Comparison of ENCODE assay signal across 8 mouse cellular contexts in genomic region chr17:56717363-56718058, GRCm38 (mm10). TPM values are rescaled to one million over a fixed set of nuclear protein-coding genes. Genes with fewer than 3 reads are reported as not detected.
A peak's percentile ranks its signal among the peaks of the same experiment; 100 is the strongest.
DNase-seq lines count a peak whose midpoint lies in the region; ATAC-seq and TF ChIP-seq lines count a peak whose summit lies in the region.

Ndufa11 (plus strand) TSS chr17:56717767.
Vmac (minus strand) TSS chr17:56718022.

- no peak for TF ChIP-seq CTCF in liver, embryonic 14.5 days (IDR thresholded peaks at IDR 0.05; ENCODE audit: low read depth)
- no peak for TF ChIP-seq CTCF in stomach, postnatal 0 days (IDR thresholded peaks at IDR 0.05; ENCODE audit: low read depth)

- peak within 1 kb of the TSS; percentile 88 for H3K4me2 ChIP-seq in heart, embryonic 15.5 days
- H3K4me2 ChIP-seq in liver, embryonic 14.5 days (ENCODE audit: low read depth), result peak within 1 kb of the TSS; percentile 86
- peak within 1 kb of the TSS; percentile 72 for H3K4me2 ChIP-seq in neural tube, embryonic 11.5 days (ENCODE audit: low read depth)
- H3K4me2 ChIP-seq in stomach, postnatal 0 days (replicated peaks; ENCODE audit: low read depth), result peak within 1 kb of the TSS; percentile 78

- under 1% methylated on average over 59 of the region's 59 CpGs for WGBS in forebrain, embryonic 10.5 days
- under 1% methylated on average over 59 of the region's 59 CpGs for WGBS in heart, embryonic 15.5 days
- under 1% methylated on average over 59 of the region's 59 CpGs for WGBS in liver, embryonic 14.5 days (ENCODE audit: insufficient replicate concordance)
- under 1% methylated on average over 59 of the region's 59 CpGs for WGBS in neural tube, embryonic 11.5 days
- under 1% methylated on average over 59 of the region's 59 CpGs for WGBS in stomach, postnatal 0 days

- DNase-seq in CD8-positive naive resting alpha-beta T cell, adult 2 months (ENCODE audit: low read depth in 2 of 2, low spot score in 2 of 2), result peak; percentile 87 to 91
- peak; percentile 98 for DNase-seq in c-Kit-positive CD71-negative TER-119-negative erythroid progenitor cells, embryonic 14.5 days (ENCODE audit: low read depth)
- DNase-seq in forebrain, embryonic 10.5 days (ENCODE audit: extremely low spot score, low spot score), result peak; percentile 99
- DNase-seq in kidney, postnatal 25 days, result peak; percentile 98 to 99
- peak; percentile 95 to 96 (median 95) for DNase-seq in liver, embryonic 14.5 days (ENCODE audit: low read depth in 3 of 3, low spot score in 3 of 3)
- DNase-seq in neural tube, embryonic 11.5 days (ENCODE audit: low spot score), result peak; percentile 99
- peak; percentile 97 for DNase-seq in stomach, postnatal 0 days (ENCODE audit: low spot score)

- H3K9me3 ChIP-seq in forebrain, embryonic 10.5 days, result no peaks in the 10 kb centered on the region
- H3K9me3 ChIP-seq in heart, embryonic 15.5 days (replicated peaks), result no peaks in the 10 kb centered on the region
- H3K9me3 ChIP-seq in liver, embryonic 14.5 days (ENCODE audit: control insufficient read depth, low read length), result no peaks in the 10 kb centered on the region
- H3K9me3 ChIP-seq in neural tube, embryonic 11.5 days (ENCODE audit: control insufficient read depth, low read length), result no peaks in the 10 kb centered on the region
- H3K9me3 ChIP-seq in stomach, postnatal 0 days (ENCODE audit: control insufficient read depth, low read length), result no peaks in the 10 kb centered on the region

- no peaks in the 10 kb centered on the region for H3K27me3 ChIP-seq in forebrain, embryonic 10.5 days (ENCODE audit: poor library complexity, severe bottlenecking)
- H3K27me3 ChIP-seq in heart, embryonic 15.5 days, result no peaks in the 10 kb centered on the region
- no peaks in the 10 kb centered on the region for H3K27me3 ChIP-seq in liver, embryonic 14.5 days (ENCODE audit: control insufficient read depth, insufficient read depth, low read length)
- no peaks in the 10 kb centered on the region for H3K27me3 ChIP-seq in neural tube, embryonic 11.5 days (ENCODE audit: control insufficient read depth, insufficient read depth, low read length)
- no peaks in the 10 kb centered on the region for H3K27me3 ChIP-seq in stomach, postnatal 0 days (ENCODE audit: control insufficient read depth, insufficient read depth, low read length)

- peak within 1 kb of the TSS; percentile 81 for H3K4me3 ChIP-seq in forebrain, embryonic 10.5 days
- peak within 1 kb of the TSS; percentile 89 for H3K4me3 ChIP-seq in heart, embryonic 15.5 days
- H3K4me3 ChIP-seq in liver, embryonic 14.5 days (ENCODE audit: insufficient read depth in 1 of 2, low read depth in 2 of 2, low read length in 2 of 2), result peak within 1 kb of the TSS; percentile 67 to 86
- H3K4me3 ChIP-seq in neural tube, embryonic 11.5 days (ENCODE audit: low read depth, low read length), result peak within 1 kb of the TSS; percentile 82
- peak within 1 kb of the TSS; percentile 86 for H3K4me3 ChIP-seq in stomach, postnatal 0 days (ENCODE audit: low read depth, low read length)

- peaks cover 30% of the 10 kb centered on the region for H3K36me3 ChIP-seq in forebrain, embryonic 10.5 days (replicated peaks)
- H3K36me3 ChIP-seq in heart, embryonic 15.5 days, result peaks cover 15% of the 10 kb centered on the region
- H3K36me3 ChIP-seq in liver, embryonic 14.5 days (replicated peaks; ENCODE audit: control insufficient read depth, insufficient read depth, low read depth), result peaks cover 5% of the 10 kb centered on the region
- H3K36me3 ChIP-seq in neural tube, embryonic 11.5 days (ENCODE audit: control insufficient read depth, insufficient read depth, low read length), result peaks cover 2% of the 10 kb centered on the region
- peaks cover 10% of the 10 kb centered on the region; the same call in 1 of the 2 replicates for H3K36me3 ChIP-seq in stomach, postnatal 0 days (ENCODE audit: control insufficient read depth, insufficient read depth, low read length)

- H3K9ac ChIP-seq in heart, embryonic 15.5 days, result peak within 1 kb of the TSS; percentile 94
- H3K9ac ChIP-seq in liver, embryonic 14.5 days (replicated peaks), result peak within 1 kb of the TSS; percentile 80
- H3K9ac ChIP-seq in neural tube, embryonic 11.5 days (ENCODE audit: low read length), result peak within 1 kb of the TSS; percentile 90
- H3K9ac ChIP-seq in stomach, postnatal 0 days (ENCODE audit: low read length), result peak within 1 kb of the TSS; percentile 95

- ATAC-seq in heart, embryonic 15.5 days (replicated peaks; ENCODE audit: insufficient number of reproducible peaks, insufficient read depth, low FRiP score, low read depth), result peak; percentile 74
- peak; percentile 74 for ATAC-seq in liver, embryonic 14.5 days (ENCODE audit: insufficient read depth)
- peak; percentile 78 for ATAC-seq in neural tube, embryonic 11.5 days (ENCODE audit: insufficient read depth, low FRiP score, low TSS enrichment)
- peak; percentile 79 for ATAC-seq in stomach, postnatal 0 days (ENCODE audit: low FRiP score, low TSS enrichment)

- TF ChIP-seq EP300 in liver, embryonic 14.5 days (IDR thresholded peaks at IDR 0.05; ENCODE audit: low read depth), result peak; percentile 78
- TF ChIP-seq EP300 in stomach, postnatal 0 days (optimal IDR thresholded peaks at IDR 0.05), result peak; percentile 99

- peak within 1 kb of the TSS; percentile 93 for H3K27ac ChIP-seq in forebrain, embryonic 10.5 days
- H3K27ac ChIP-seq in heart, embryonic 15.5 days, result peak within 1 kb of the TSS; percentile 86
- peak within 1 kb of the TSS; percentile 83 for H3K27ac ChIP-seq in liver, embryonic 14.5 days
- H3K27ac ChIP-seq in neural tube, embryonic 11.5 days (ENCODE audit: low read depth, low read length), result peak within 1 kb of the TSS; percentile 73
- H3K27ac ChIP-seq in stomach, postnatal 0 days (replicated peaks), result peak within 1 kb of the TSS; percentile 87

- H3K4me1 ChIP-seq in forebrain, embryonic 10.5 days, result peaks cover 42% of the 10 kb centered on the region
- H3K4me1 ChIP-seq in heart, embryonic 15.5 days (replicated peaks), result peaks cover 38% of the 10 kb centered on the region
- peaks cover 5 to 9% of the 10 kb centered on the region in 2 experiments; a peak in 3 of 4 replicates for H3K4me1 ChIP-seq in liver, embryonic 14.5 days (replicated peaks; ENCODE audit: control insufficient read depth in 2 of 2, insufficient read depth in 2 of 2, low read length in 1 of 2)
- H3K4me1 ChIP-seq in neural tube, embryonic 11.5 days (ENCODE audit: control insufficient read depth, insufficient read depth, low read length), result peaks cover 10% of the 10 kb centered on the region; the same call in 1 of the 2 replicates
- H3K4me1 ChIP-seq in stomach, postnatal 0 days (replicated peaks; ENCODE audit: control insufficient read depth, insufficient read depth), result peaks cover 5% of the 10 kb centered on the region; the same call in 1 of the 2 replicates

RNA-seq across cellular contexts. Expression of gene Ndufa11, which starts in this region (rescaled TPM):
- 366 and 374 TPM in 2 replicates for polyA plus RNA-seq in forebrain, embryonic 10.5 days (2016; fragmentation: Nextera tagmentation; extraction: Ambion mirVana)
- 912 and 1,025 TPM in 2 replicates for polyA plus RNA-seq in heart, embryonic 15.5 days (2015; fragmentation: Nextera tagmentation; extraction: Ambion mirVana)
- polyA plus RNA-seq in liver, embryonic 14.5 days (2012; rRNA removed), result 119 and 215 TPM in 2 replicates
- polyA plus RNA-seq in liver, embryonic 14.5 days (2014; fragmentation: Nextera tagmentation; extraction: Ambion mirVana), result 276 and 284 TPM in 2 replicates
- 403 and 406 TPM in 2 replicates for polyA plus RNA-seq in neural tube, embryonic 11.5 days (2014; fragmentation: Nextera tagmentation; extraction: Ambion mirVana)
- 584 and 595 TPM in 2 replicates for polyA plus RNA-seq in stomach, postnatal 0 days (2015; fragmentation: Nextera tagmentation; extraction: Ambion mirVana)

RNA-seq across cellular contexts. Expression of gene Vmac, which starts in this region (rescaled TPM):
- polyA plus RNA-seq in forebrain, embryonic 10.5 days (2016; fragmentation: Nextera tagmentation; extraction: Ambion mirVana), result 11.1 and 12.2 TPM in 2 replicates
- 11.6 and 16.5 TPM in 2 replicates for polyA plus RNA-seq in heart, embryonic 15.5 days (2015; fragmentation: Nextera tagmentation; extraction: Ambion mirVana)
- polyA plus RNA-seq in liver, embryonic 14.5 days (2012; rRNA removed), result 2.8 and 3.3 TPM in 2 replicates
- polyA plus RNA-seq in liver, embryonic 14.5 days (2014; fragmentation: Nextera tagmentation; extraction: Ambion mirVana), result 3.1 and 3.2 TPM in 2 replicates
- polyA plus RNA-seq in neural tube, embryonic 11.5 days (2014; fragmentation: Nextera tagmentation; extraction: Ambion mirVana), result 17.3 and 17.6 TPM in 2 replicates
- polyA plus RNA-seq in stomach, postnatal 0 days (2015; fragmentation: Nextera tagmentation; extraction: Ambion mirVana), result 19.0 and 22.8 TPM in 2 replicates

Comparison
In these comparisons a context has a peak if more than half of its experiments do, and no peak if none do; other contexts are left out.
1. Peak in every context shown above with its lines: DNase-seq, ATAC-seq, H3K4me3 ChIP-seq and H3K27ac ChIP-seq.